Mouse (Mus musculus) liver, embryonic 16.5 days (tissue): Measurements from ENCODE around the gene Repin1. TPM values are rescaled to one million over a fixed set of nuclear protein-coding genes. Genes with fewer than 3 reads are reported as not detected.
A peak's percentile ranks its signal among the peaks of the same experiment; 100 is the strongest.
"Not testable (repeated sequence)": the region's sequence is repeated elsewhere in the genome, so short reads cannot be mapped to it uniquely, and the experiment has no call there.

Experiments used
- ATAC-seq: fragments of 200-750 bp; cut with Nextera tagmentation; 2 replicates; pipeline ENCODE4 v1.8.0; 2017; ENCODE audit warnings: low read depth, mild to moderate bottlenecking, moderate number of reproducible peaks, moderate library complexity
- H3K27ac ChIP-seq: fragments of 300-500 bp; sonication (generic); 2 replicates; pipeline ENCODE4 v1.5.1; 2014; ENCODE audit warnings: mild to moderate bottlenecking, low read length
- H3K27me3 ChIP-seq: fragments of 300-500 bp; sonication (generic); 2 replicates; pipeline ENCODE4 v1.6.1; 2014; ENCODE audit warnings: low read depth, low read length, mixed read lengths; ENCODE audit not compliant: control insufficient read depth, insufficient read depth
- H3K36me3 ChIP-seq: fragments of 300-500 bp; sonication (generic); 2 replicates; pipeline ENCODE4 v1.6.1; 2014; ENCODE audit warnings: mild to moderate bottlenecking; ENCODE audit not compliant: control insufficient read depth, insufficient read depth
- H3K4me1 ChIP-seq: fragments of 300-500 bp; sonication (generic); 2 replicates; pipeline ENCODE4 v1.6.1; 2014; ENCODE audit warnings: low read depth, low read length, mixed read lengths; ENCODE audit not compliant: control insufficient read depth
- H3K4me2 ChIP-seq: fragments of 300-500 bp; sonication (generic); 2 replicates; pipeline ENCODE4 v1.6.1; 2014; ENCODE audit warnings: low read depth, low read length, mixed read lengths
- H3K4me3 ChIP-seq: fragments of 300-500 bp; sonication (generic); 2 replicates; pipeline ENCODE4 v1.5.1; 2014; ENCODE audit warnings: low read depth, mild to moderate bottlenecking, low read length
- H3K9ac ChIP-seq: fragments of 300-500 bp; sonication (generic); 2 replicates; pipeline ENCODE4 v1.6.1; 2014; ENCODE audit warnings: low read depth, low read length
- H3K9me3 ChIP-seq: fragments of 300-500 bp; sonication (generic); replicated peaks from 2 replicates; pipeline ENCODE4 v1.6.1; 2016; ENCODE audit warnings: low read length; ENCODE audit not compliant: control insufficient read depth
- WGBS: fragments of 180-500 bp; shearing (Covaris S2); extraction: QIAGEN DNeasy Blood & Tissue Kit; methylation state at CpG from one replicate; pipeline ENCODE4 v1.1.7; 2014; ENCODE audit not compliant: insufficient replicate concordance; 5-methylcytosine and 5-hydroxymethylcytosine counted together
- polyA plus RNA-seq: library from polyadenylated mRNA; unstranded; fragments of >200 nt; fragmentation: Nextera tagmentation; extraction: Ambion mirVana; gene quantifications from 2 replicates; pipeline ENCODE4 v1.2.1, GENCODE M21; 2015

The Repin1 gene
- polyA plus RNA-seq, 1 experiment from 2014 or later = 14.0 TPM

DNA sequence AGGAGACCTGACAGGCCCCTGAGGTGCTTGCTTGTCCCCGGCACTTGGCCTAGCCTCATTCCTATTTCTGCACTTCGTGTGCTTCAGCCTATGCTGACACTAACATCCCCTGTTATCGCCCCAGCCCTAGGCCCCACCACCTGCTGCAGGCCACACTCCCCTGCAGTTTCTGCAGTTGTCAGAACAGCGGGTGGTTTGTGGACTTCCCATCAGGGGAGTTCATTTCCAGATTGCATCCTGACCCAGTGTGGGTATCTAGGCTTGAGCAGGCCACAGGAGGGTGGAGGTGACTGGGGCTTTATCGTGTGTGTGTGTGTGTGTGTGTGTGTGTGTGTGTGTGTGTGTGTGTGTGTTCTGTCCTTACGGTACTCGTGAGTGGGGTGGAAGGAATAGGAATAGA is 15.8 kb downstream of the Repin1 start:
- no peaks in the 10 kb centered on the region for H3K36me3 ChIP-seq
- no peak overlapping the region for H3K4me2 ChIP-seq
- H3K27me3 ChIP-seq = no peaks in the 10 kb centered on the region
- H3K4me1 ChIP-seq = no peaks in the 10 kb centered on the region
- 32% methylated on average over 7 of the region's 7 CpGs for WGBS
- no peak overlapping the region for H3K9ac ChIP-seq
- H3K4me3 ChIP-seq = no peak overlapping the region
- ATAC-seq = 0 out of 2 replicates have a peak, but pooled peaks have one; percentile 11
- no peaks in the 10 kb centered on the region for H3K9me3 ChIP-seq
- no peak overlapping the region for H3K27ac ChIP-seq

DNA sequence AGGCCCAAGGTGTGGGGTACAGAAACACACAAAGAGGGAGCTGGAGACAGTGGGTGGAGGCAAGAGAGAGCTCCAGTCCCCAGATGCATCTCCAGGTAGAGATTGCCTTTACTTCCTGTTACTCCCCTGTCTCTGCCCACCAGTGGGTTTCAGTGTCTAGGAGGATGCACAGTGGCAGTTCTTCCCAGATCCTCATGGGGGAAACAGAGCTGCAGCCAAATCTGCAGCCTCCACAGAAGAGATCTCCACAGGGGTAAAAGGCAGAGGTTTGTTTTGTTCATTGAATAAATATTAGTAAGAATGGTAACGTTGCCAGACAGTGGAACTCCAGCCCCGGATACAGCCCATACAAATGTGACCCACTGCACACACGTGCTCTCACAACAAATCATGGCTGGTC is 17.0 kb downstream of the Repin1 start:
- Histone ChIP-seq H3K27me3 (no peaks in the 10 kb centered on the region), H3K9ac (no peak overlapping the region), H3K36me3 (no peaks in the 10 kb centered on the region), H3K9me3 (no peaks in the 10 kb centered on the region), H3K4me2 (no peak overlapping the region), H3K4me3 (no peak overlapping the region), H3K27ac (no peak overlapping the region), H3K4me1 (no peaks in the 10 kb centered on the region; the same call in 1 of the 2 replicates)
- no peak for ATAC-seq
- WGBS = 59% methylated on average over 3 of the region's 3 CpGs

DNA sequence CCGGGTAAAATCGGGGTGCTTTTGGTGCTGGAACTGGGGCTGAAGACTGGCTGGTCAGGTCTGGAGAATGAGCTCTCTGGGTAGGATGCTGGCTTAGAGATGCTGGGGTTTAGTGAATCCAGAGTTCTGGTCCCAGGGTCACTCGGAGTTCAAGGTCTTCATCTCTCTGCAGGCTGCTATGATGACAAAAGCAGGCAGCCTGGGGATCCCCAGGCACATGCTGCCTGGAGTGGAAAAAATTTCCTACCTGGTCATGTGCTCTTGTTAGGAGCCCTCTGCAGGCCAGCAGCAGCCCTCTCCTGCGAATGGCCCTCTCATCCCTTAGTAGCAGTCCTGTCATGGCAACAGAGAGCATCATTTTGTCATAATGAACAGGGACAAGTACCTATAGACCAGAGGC is 19.8 kb downstream of the Repin1 start:
- H3K27ac ChIP-seq = no peak overlapping the region
- no peak for ATAC-seq
- no peak overlapping the region for H3K9ac ChIP-seq
- no peaks in the 10 kb centered on the region; the same call in 1 of the 2 replicates for H3K4me1 ChIP-seq
- H3K9me3 ChIP-seq = no peaks in the 10 kb centered on the region
- H3K27me3 ChIP-seq = no peaks in the 10 kb centered on the region
- no peaks in the 10 kb centered on the region for H3K36me3 ChIP-seq
- H3K4me3 ChIP-seq = no peak overlapping the region
- no peak overlapping the region for H3K4me2 ChIP-seq
- 61% methylated on average over 4 of the region's 4 CpGs for WGBS

DNA sequence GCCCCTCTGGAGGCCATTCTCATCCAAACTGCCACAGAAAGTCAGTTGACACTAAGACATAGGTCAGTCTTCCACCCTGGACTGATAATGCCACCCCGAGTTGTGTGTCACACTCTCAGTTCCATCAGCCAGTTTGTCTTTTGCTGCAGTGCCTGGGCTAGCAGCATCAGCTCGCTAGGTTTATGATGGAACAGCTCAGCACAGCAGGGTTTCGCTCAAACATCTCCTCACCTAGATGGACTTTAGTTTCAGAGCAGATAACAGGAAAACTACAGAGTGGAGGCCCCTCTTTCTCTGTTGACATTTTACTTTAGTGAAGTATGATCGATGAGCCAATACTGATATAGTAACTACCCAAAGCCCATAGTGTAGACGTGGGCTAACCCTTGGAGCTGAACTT is 21.1 kb downstream of the Repin1 start:
- Histone ChIP-seq H3K9ac (no peak overlapping the region), H3K4me2 (no peak overlapping the region), H3K27me3 (no peaks in the 10 kb centered on the region), H3K36me3 (no peaks in the 10 kb centered on the region; the same call in none of the 2 replicates), H3K27ac (no peak overlapping the region), H3K4me3 (no peak overlapping the region), H3K4me1 (no peaks in the 10 kb centered on the region; the same call in 1 of the 2 replicates), H3K9me3 (no peaks in the 10 kb centered on the region)
- 69% methylated on average over 5 of the region's 5 CpGs for WGBS
- peak; percentile 48; the same call in 1 of the 2 replicates for ATAC-seq

DNA sequence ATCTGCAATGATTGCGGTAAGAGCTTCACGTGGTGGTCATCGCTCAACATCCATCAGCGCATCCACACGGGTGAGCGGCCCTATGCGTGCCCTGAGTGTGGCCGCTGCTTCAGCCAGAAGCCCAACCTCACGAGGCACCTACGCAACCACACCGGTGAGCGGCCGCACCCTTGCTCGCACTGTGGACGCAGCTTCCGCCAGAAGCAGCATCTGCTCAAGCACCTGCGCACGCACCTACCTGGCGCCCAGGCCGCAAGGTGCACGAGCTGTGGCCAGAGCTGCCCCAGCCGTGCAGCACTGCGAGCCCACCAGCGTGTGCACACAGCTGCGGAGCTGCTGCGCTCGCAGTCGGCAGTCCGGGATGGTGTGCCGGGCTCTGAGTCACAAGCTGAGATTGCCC is 26.3 kb downstream of the Repin1 start:
- ATAC-seq = no peak
- no peaks in the 10 kb centered on the region for H3K27me3 ChIP-seq
- H3K36me3 ChIP-seq = no peaks in the 10 kb centered on the region; the same call in none of the 2 replicates
- no peak overlapping the region for H3K9ac ChIP-seq
- no peak overlapping the region for H3K4me2 ChIP-seq
- H3K4me3 ChIP-seq = no peak overlapping the region
- no peaks in the 10 kb centered on the region for H3K9me3 ChIP-seq
- WGBS = 85% methylated on average over 30 of the region's 30 CpGs
- no peaks in the 10 kb centered on the region for H3K4me1 ChIP-seq
- no peak overlapping the region for H3K27ac ChIP-seq

DNA sequence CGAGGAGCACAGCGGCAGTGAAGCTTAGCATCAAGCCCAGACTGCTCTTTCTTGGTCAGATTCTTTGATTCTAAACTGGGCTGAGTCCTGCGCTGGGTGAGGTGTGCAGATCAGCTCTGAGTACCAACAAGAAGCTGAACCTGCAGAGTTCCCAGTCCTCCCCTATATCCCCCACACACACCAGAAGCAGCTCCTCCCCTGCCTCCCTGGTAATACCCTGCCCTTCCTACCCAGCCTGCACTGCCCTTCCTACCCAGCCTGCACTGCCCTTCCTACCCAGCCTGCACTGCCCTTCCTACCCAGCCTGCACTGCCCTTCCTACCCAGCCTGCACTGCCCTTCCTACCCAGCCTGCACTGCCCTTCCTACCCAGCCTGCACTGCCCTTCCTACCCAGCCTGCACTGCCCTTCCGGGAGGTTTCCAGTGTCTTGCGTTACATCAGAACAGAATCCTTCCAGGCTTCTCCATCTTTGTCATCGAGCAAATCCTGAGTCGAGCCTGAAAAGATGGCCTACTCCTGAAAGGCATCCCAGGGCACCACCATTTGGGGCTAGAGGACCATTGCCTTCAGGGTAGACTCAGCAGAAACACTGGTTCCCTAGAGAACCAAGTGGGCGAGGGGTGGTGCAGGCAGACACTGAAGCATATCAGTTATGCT is 28.6 kb downstream of the Repin1 start:
- not testable (repeated sequence) for ATAC-seq, H3K9me3 ChIP-seq, H3K27me3 ChIP-seq, H3K27ac ChIP-seq, H3K4me3 ChIP-seq, H3K9ac ChIP-seq, H3K4me2 ChIP-seq, H3K4me1 ChIP-seq, H3K36me3 ChIP-seq
- WGBS = 67% methylated on average over 8 of the region's 8 CpGs

DNA sequence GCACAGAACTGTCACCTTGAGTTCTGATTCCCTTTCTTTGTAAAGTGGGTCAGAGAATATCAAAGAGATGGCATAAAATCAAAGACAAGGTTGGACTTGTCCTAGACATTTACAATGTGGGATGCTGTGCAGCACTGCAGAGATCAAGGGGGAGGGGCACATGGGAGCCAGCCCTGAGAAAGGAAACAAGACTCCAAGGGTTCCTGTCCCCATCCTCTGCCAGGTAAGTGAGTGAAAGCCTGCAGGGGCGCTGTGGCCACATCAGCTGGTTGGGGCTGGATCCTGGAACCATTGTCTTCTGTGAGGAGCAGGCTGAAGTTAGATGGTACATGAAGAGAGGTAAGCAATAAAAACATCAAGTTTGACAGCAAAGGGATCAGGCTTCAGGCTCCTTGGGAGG is 29.8 kb downstream of the Repin1 start:
- H3K9me3 ChIP-seq = no peaks in the 10 kb centered on the region
- H3K9ac ChIP-seq = no peak overlapping the region
- H3K4me3 ChIP-seq = no peak overlapping the region
- no peak overlapping the region for H3K27ac ChIP-seq
- H3K27me3 ChIP-seq = peaks cover 21% of the 10 kb centered on the region
- H3K4me2 ChIP-seq = no peak overlapping the region
- H3K4me1 ChIP-seq = no peaks in the 10 kb centered on the region
- WGBS = 52% methylated on average over 1 of the region's 1 CpGs
- ATAC-seq = no peak
- no peaks in the 10 kb centered on the region; the same call in none of the 2 replicates for H3K36me3 ChIP-seq

DNA sequence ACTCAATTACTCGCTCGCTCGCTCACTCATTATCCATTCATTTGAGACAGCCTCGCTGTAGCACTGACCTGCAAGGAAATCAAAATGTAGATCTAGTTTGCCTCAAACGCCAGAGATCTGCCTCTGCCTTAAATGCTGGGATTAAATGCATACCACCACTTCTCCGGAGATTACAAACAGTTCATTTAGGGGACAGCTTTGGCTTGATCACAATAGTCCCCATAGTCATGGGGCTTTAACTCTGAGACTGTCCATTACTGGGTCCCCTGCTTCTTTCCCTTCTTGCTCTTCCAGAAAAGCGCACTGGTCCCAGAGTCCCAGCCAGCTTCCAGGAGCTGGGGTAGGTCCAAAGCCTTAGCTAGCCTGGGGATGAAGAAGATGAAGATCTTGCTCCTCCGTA is 32.8 kb downstream of the Repin1 start, which contains the start of gene AI854703:
Gene AI854703, plus strand, starts transcription at position 301 of the 400 bp plus-strand sequence.
- Histone ChIP-seq H3K9ac (peak within 1 kb of the TSS; percentile 39; the same call in 1 of the 2 replicates), H3K27me3 (peaks cover 33% of the 10 kb centered on the region)
- 53% methylated on average over 8 of the region's 8 CpGs for WGBS

DNA sequence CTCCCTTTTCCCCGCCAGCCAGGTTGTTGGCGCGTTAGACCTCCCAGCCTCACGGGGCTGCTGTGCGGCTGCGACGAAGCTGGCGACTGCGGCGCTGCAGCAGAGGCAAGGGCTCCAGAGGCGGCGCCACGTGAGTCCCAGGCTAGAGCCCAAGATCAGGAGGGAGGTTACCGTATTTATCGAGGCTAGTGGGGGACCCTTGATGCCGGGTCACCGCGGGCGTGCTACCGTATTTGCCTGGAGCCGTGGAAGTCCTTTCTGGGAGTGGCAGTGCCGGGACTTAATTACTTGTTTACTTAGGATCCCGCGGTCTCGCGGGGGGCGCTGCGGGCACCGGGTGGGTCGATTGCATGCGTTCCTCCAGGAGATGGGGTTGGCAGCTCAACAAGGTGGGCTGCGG is 33.3 kb downstream of the Repin1 start:
- WGBS = 1% methylated on average over 32 of the region's 32 CpGs
- Histone ChIP-seq H3K9me3 (no peaks in the 10 kb centered on the region), H3K9ac (peak overlapping the region; percentile 39; the same call in 1 of the 2 replicates), H3K27ac (no peak overlapping the region), H3K36me3 (no peaks in the 10 kb centered on the region), H3K4me3 (peak overlapping the region; percentile 47), H3K4me1 (no peaks in the 10 kb centered on the region), H3K27me3 (peaks cover 33% of the 10 kb centered on the region), H3K4me2 (peak overlapping the region; percentile 69)
- ATAC-seq = no peak

More for the DNA sequence above, 32.8 kb downstream of the Repin1 start, which contains the start of gene AI854703:
- Histone ChIP-seq H3K9me3 (no peaks in the 10 kb centered on the region), H3K4me2 (peak within 1 kb of the TSS; percentile 69), H3K36me3 (no peaks in the 10 kb centered on the region), H3K4me1 (no peaks in the 10 kb centered on the region), H3K4me3 (peak within 1 kb of the TSS; percentile 47), H3K27ac (no peak within 1 kb of the TSS)
- no peak for ATAC-seq
